Mouse (Mus musculus) embryonic facial prominence, embryonic 15.5 days (tissue): ENCODE data around the gene Ube2v1. TPM values are rescaled to one million over a fixed set of nuclear protein-coding genes. Genes with fewer than 3 reads are reported as not detected.

ENCODE experiments used
- ATAC-seq: fragments of 200-750 bp; cut with Nextera tagmentation; 2 replicates; pipeline ENCODE4 v1.8.0; 2017; ENCODE audit warnings: low read depth, moderate TSS enrichment; ENCODE audit not compliant: insufficient number of reproducible peaks, low FRiP score, low TSS enrichment
- H3K27ac ChIP-seq: fragments of 300-500 bp; sonication (generic); replicated peaks from 2 replicates; pipeline ENCODE4 v1.5.1; 2015; ENCODE audit warnings: mild to moderate bottlenecking, inconsistent platforms
- H3K27me3 ChIP-seq: fragments of 300-500 bp; sonication (generic); 2 replicates; pipeline ENCODE4 v1.6.1; 2015; ENCODE audit warnings: inconsistent platforms
- H3K36me3 ChIP-seq: fragments of 300-500 bp; sonication (generic); 2 replicates; pipeline ENCODE4 v1.6.1; 2015; ENCODE audit warnings: mild to moderate bottlenecking, inconsistent platforms
- H3K4me1 ChIP-seq: fragments of 300-500 bp; sonication (generic); 2 replicates; pipeline ENCODE4 v1.6.1; 2015; ENCODE audit warnings: inconsistent platforms
- H3K4me2 ChIP-seq: fragments of 300-500 bp; sonication (generic); replicated peaks from 2 replicates; pipeline ENCODE4 v1.6.1; 2015; ENCODE audit warnings: mild to moderate bottlenecking, inconsistent platforms
- H3K4me3 ChIP-seq: fragments of 300-500 bp; sonication (generic); replicated peaks from 2 replicates; pipeline ENCODE4 v1.5.1; 2015; ENCODE audit warnings: mild to moderate bottlenecking, inconsistent platforms
- H3K9ac ChIP-seq: fragments of 300-500 bp; sonication (generic); 2 replicates; pipeline ENCODE4 v1.6.1; 2015; ENCODE audit warnings: inconsistent platforms
- H3K9me3 ChIP-seq: fragments of 300-500 bp; sonication (generic); replicated peaks from 2 replicates; pipeline ENCODE4 v1.6.1; 2016; ENCODE audit warnings: inconsistent platforms
- WGBS: fragments of 180-500 bp; shearing (Covaris S2); methylation state at CpG from one replicate; pipeline ENCODE4 v1.1.7; 2015; 5-methylcytosine and 5-hydroxymethylcytosine counted together
- polyA plus RNA-seq: library from polyadenylated mRNA; unstranded; fragments of >200 nt; fragmentation: Nextera tagmentation; extraction: Ambion mirVana; gene quantifications from 2 replicates; pipeline ENCODE4 v1.2.1, GENCODE M21; 2015

The Ube2v1 gene
- polyA plus RNA-seq, 1 experiment from 2014 or later = 294 TPM

GRCm38 (mm10) chr2:167599195-167599594, 32.7 kb downstream of the Ube2v1 start:
- H3K4me1 ChIP-seq = peaks cover 68% of the 10 kb centered on the region
- no peaks in the 10 kb centered on the region for H3K9me3 ChIP-seq
- no peaks in the 10 kb centered on the region for H3K27me3 ChIP-seq
- WGBS = 56% methylated on average over 5 of the region's 5 CpGs
- no peak overlapping the region for H3K9ac ChIP-seq
- no peak overlapping the region for H3K27ac ChIP-seq
- no peak overlapping the region for H3K4me2 ChIP-seq
- H3K36me3 ChIP-seq = no peaks in the 10 kb centered on the region
- no peak overlapping the region for H3K4me3 ChIP-seq
- ATAC-seq = no peak

- H3K9ac ChIP-seq = no peak overlapping the region
- H3K9me3 ChIP-seq = no peaks in the 10 kb centered on the region
- peak overlapping the region; percentile 27 for H3K4me3 ChIP-seq
- H3K4me1 ChIP-seq = peaks cover 81% of the 10 kb centered on the region
- peak overlapping the region; percentile 49 for H3K4me2 ChIP-seq
- H3K27me3 ChIP-seq = no peaks in the 10 kb centered on the region
- H3K27ac ChIP-seq = peak overlapping the region; percentile 93
- 15% methylated on average over 38 of the region's 40 CpGs for WGBS
- peak; percentile 84 for ATAC-seq
- no peaks in the 10 kb centered on the region for H3K36me3 ChIP-seq
These were observed 34.3 kb downstream of the Ube2v1 start for GRCm38 (mm10) chr2:167597492-167598186.

GRCm38 (mm10) chr2:167596726-167597491, 35.0 kb downstream of the Ube2v1 start:
- 14% methylated on average over 26 of the region's 27 CpGs for WGBS
- peaks cover 81% of the 10 kb centered on the region for H3K4me1 ChIP-seq
- no peak overlapping the region for H3K9ac ChIP-seq
- peak overlapping the region; percentile 49 for H3K4me2 ChIP-seq
- no peaks in the 10 kb centered on the region for H3K27me3 ChIP-seq
- peak overlapping the region; percentile 93 for H3K27ac ChIP-seq
- ATAC-seq = peak; percentile 27
- H3K36me3 ChIP-seq = no peaks in the 10 kb centered on the region
- H3K4me3 ChIP-seq = peak overlapping the region; percentile 27
- H3K9me3 ChIP-seq = no peaks in the 10 kb centered on the region

- Histone ChIP-seq H3K36me3 (no peaks in the 10 kb centered on the region), H3K9me3 (no peaks in the 10 kb centered on the region), H3K4me3 (no peak overlapping the region), H3K4me2 (peak overlapping the region; percentile 22; the same call in 1 of the 2 replicates), H3K9ac (no peak overlapping the region), H3K27me3 (no peaks in the 10 kb centered on the region), H3K27ac (peak overlapping the region; percentile 93), H3K4me1 (peaks cover 84% of the 10 kb centered on the region)
- whole genome bisulfite sequencing = 9% methylated on average over 3 of the region's 4 CpGs
- ATAC-seq = no peak
These were observed 35.6 kb downstream of the Ube2v1 start for GRCm38 (mm10) chr2:167596262-167596661.

GRCm38 (mm10) chr2:167595761-167596171, 36.1 kb downstream of the Ube2v1 start:
- 24% methylated on average over 14 of the region's 14 CpGs for WGBS
- Histone ChIP-seq H3K27ac (peak overlapping the region; percentile 93), H3K4me3 (no peak overlapping the region), H3K27me3 (no peaks in the 10 kb centered on the region), H3K9me3 (no peaks in the 10 kb centered on the region), H3K36me3 (no peaks in the 10 kb centered on the region), H3K9ac (no peak overlapping the region), H3K4me2 (peak overlapping the region; percentile 22; the same call in 1 of the 2 replicates), H3K4me1 (peaks cover 82% of the 10 kb centered on the region)
- no peak for ATAC-seq

GRCm38 (mm10) chr2:167594444-167594934, 37.4 kb downstream of the Ube2v1 start:
- WGBS = 24% methylated on average over 10 of the region's 10 CpGs
- H3K27me3 ChIP-seq = no peaks in the 10 kb centered on the region
- peak overlapping the region; percentile 93 for H3K27ac ChIP-seq
- no peak overlapping the region for H3K4me3 ChIP-seq
- H3K9me3 ChIP-seq = no peaks in the 10 kb centered on the region
- no peaks in the 10 kb centered on the region for H3K36me3 ChIP-seq
- H3K4me1 ChIP-seq = peaks cover 77% of the 10 kb centered on the region
- no peak overlapping the region for H3K9ac ChIP-seq
- H3K4me2 ChIP-seq = peak overlapping the region; percentile 25; the same call in 1 of the 2 replicates
- ATAC-seq = peak; percentile 56

- H3K4me2 ChIP-seq = 0 out of 2 replicates have a peak overlapping the region, but pooled peaks have one; percentile 25
- H3K27me3 ChIP-seq = no peaks in the 10 kb centered on the region
- H3K27ac ChIP-seq = peak overlapping the region; percentile 93
- no peak for ATAC-seq
- H3K4me3 ChIP-seq = no peak overlapping the region
- WGBS = 62% methylated on average over 4 of the region's 4 CpGs
- H3K9ac ChIP-seq = 0 out of 2 replicates have a peak overlapping the region, but pooled peaks have one; percentile 1
- peaks cover 77% of the 10 kb centered on the region for H3K4me1 ChIP-seq
- H3K36me3 ChIP-seq = no peaks in the 10 kb centered on the region
- no peaks in the 10 kb centered on the region for H3K9me3 ChIP-seq
These were observed 38.2 kb downstream of the Ube2v1 start for GRCm38 (mm10) chr2:167593551-167594250.

GRCm38 (mm10) chr2:167588774-167589577, 42.9 kb downstream of the Ube2v1 start:
- ATAC-seq = no peak
- 25% methylated on average over 21 of the region's 21 CpGs for WGBS
- H3K27ac ChIP-seq = peak overlapping the region; percentile 71; the same call in 1 of the 2 replicates
- H3K36me3 ChIP-seq = no peaks in the 10 kb centered on the region
- H3K4me1 ChIP-seq = peaks cover 60% of the 10 kb centered on the region
- no peak overlapping the region for H3K4me3 ChIP-seq
- 0 out of 2 replicates have a peak overlapping the region, but pooled peaks have one; percentile 1 for H3K9ac ChIP-seq
- no peaks in the 10 kb centered on the region for H3K27me3 ChIP-seq
- H3K4me2 ChIP-seq = 0 out of 2 replicates have a peak overlapping the region, but pooled peaks have one; percentile 1
- H3K9me3 ChIP-seq = no peaks in the 10 kb centered on the region

GRCm38 (mm10) chr2:167586976-167587375, 44.9 kb downstream of the Ube2v1 start:
- ATAC-seq = no peak
- 23% methylated on average over 9 of the region's 9 CpGs for WGBS

GRCm38 (mm10) chr2:167586041-167586440, 45.9 kb downstream of the Ube2v1 start:
- ATAC-seq = no peak
- Histone ChIP-seq H3K4me2 (no peak overlapping the region), H3K4me1 (peaks cover 63% of the 10 kb centered on the region), H3K27me3 (no peaks in the 10 kb centered on the region), H3K9ac (no peak overlapping the region), H3K9me3 (no peaks in the 10 kb centered on the region), H3K4me3 (no peak overlapping the region), H3K27ac (peak overlapping the region; percentile 63), H3K36me3 (no peaks in the 10 kb centered on the region)
- 19% methylated on average over 8 of the region's 8 CpGs for WGBS

More at GRCm38 (mm10) chr2:167586976-167587375, 44.9 kb downstream of the Ube2v1 start:
- Histone ChIP-seq H3K27me3 (no peaks in the 10 kb centered on the region), H3K9me3 (no peaks in the 10 kb centered on the region), H3K27ac (0 out of 2 replicates have a peak overlapping the region, but pooled peaks have one; percentile 28), H3K4me1 (peaks cover 68% of the 10 kb centered on the region), H3K4me2 (no peak overlapping the region), H3K9ac (no peak overlapping the region), H3K36me3 (no peaks in the 10 kb centered on the region), H3K4me3 (no peak overlapping the region)
